Mouse (Mus musculus) kidney, adult 18-20 months (tissue): ENCODE results near the gene Naa16.
"Not testable (repeated sequence)": the region's sequence is repeated elsewhere in the genome, so short reads cannot be mapped to it uniquely, and the experiment has no call there.

Experiments used
- DNase-seq: peaks from one replicate; pipeline ENCODE4 v3.0.0; 2021

Gene Naa16

DNA sequence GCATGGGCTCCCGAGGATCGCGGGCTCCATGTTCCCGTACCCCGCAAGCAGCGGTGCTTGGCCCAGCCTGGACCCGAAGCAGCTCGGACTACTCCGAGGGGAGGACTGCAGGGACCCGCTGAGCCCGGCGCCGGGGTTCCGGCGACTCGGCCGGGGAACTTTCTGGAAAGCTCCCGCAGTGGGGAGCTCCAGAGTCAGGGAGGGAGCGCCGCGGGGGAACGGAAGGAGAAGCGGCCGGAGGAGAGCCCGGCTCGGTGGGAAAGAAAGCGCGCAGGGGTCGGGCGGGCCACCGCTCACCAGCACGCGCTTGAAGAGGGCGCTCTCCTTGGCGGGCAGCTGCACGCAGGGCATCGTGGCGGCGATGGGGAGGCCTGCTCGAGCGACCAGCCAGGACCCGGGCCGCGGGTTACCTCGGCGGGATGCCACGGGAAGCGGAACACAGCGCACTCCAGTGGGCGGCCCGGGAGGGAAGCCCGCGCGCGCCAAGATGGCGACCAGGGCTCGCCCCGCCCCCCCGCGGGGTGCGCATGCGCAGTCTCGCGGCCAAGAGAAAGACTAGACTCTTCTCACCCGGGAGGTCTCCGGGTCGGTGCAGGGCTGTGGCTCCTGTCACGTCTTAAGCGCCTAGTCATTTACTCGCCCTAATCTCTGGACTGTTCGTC is at the start of gene Naa16:
Gene Naa16, minus strand, starts transcription at position 514 of the 662 bp plus-strand sequence.
- peak; percentile 97 for DNase-seq

DNA sequence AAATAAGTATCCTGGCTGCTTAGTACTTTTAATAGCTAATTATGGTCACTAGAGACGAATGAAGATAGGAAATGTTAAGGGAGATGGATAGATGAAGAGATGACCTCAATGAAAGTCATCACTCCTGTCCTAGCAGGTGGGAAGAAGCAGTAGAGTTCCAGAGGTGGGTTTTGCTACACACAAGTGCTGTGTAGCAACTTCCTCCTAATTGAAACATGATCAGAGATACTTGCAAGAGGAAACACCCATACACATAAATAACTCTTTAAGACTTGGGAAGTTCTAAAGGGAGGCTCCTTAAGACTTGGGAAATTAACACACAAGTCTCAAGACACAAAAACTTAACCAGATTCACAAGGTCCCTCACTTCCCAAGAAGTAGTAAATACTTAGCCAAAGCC is 43.5 kb upstream of the Naa16 start:
- no peak for DNase-seq

DNA sequence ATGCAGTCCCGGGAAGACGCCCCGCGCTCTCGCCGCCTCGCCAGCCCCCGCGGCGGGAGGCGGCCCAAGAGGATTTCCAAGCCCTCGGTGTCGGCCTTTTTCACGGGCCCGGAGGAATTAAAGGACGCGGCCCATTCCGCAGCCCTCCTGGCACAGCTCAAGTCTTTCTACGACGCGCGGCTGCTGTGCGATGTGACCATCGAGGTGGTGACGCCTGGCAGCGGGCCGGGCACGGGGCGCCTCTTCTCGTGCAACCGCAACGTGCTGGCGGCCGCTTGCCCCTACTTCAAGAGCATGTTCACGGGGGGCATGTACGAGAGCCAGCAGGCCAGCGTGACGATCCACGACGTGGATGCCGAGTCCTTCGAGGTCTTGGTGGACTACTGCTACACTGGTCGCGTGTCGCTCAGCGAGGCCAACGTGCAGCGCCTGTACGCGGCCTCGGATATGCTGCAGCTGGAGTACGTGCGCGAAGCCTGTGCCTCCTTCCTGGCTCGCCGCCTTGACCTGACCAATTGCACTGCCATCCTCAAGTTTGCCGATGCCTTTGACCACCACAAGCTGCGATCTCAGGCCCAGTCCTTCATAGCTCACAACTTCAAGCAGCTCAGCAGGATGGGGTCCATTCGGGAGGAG is 36.3 kb upstream of the Naa16 start:
- not testable (repeated sequence) for DNase-seq

DNA sequence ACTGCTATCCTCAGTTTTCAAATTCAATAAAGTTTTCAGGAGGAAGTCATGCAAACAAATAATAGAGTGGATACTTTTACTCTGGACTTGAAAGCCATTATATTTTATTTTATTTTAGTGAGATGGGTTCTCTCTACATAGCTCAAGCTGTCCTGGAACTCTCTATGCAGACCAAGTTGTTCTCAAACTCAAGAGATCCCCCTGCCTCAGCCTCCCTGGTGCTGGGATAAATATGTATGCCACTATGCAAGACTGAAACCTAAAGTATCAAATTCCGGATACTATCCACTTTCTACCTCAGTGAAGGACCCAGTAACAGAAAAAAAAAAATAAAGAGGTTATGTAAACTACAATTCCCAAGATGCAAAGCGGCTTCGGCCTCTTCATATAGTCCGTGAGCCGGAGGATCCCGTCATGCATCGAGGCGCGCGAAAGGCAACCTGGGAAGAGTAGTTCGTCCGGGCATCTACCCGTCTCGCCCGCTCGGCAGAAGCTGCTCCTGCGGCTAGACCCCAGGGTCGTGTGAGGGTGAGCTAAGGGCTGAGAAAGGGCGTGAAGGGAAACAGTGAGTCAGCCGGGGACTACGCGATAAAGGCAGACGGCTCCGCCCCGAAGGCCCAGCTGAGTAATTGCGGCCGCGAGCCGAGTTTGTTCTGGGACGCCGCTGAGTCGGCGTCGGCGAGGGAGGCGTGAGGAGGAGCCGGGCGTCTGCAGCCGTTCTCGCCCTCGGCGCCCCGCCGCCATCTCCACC is 35.6 kb upstream of the Naa16 start, which contains the start of gene Kbtbd7:
Gene Kbtbd7, plus strand, starts transcription at position 533 of the 751 bp plus-strand sequence.
- DNase-seq = peak; percentile 93

DNA sequence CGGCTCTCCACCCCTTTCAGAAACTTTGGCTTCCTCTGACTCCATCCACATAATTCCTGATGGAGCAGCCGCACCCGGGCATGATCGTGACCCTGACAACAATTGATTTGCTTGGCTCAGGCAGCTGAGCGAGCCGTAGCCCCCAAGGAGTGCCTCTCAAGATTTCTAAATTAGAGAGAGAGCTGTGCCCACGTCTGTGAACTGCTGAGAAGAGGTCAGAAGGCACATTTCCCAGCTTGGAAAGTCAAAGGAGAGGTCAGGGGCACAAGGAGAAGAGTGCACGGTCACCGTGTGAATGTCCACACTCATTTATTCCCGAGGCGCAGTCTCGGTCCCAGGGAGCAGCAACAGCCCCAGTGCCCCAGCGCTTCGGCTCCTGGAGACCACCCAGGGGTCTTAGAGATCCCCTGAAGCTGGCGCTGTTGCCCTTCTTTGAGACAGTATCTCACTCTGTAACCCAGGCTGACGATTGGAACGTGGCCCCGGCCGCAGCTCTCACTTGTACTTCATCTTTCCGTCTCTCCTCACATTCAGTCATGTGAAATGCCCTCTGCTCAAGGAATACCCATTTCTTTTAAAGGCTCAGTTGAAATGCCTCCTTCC is 29.6 kb upstream of the Naa16 start:
- no peak for DNase-seq

DNA sequence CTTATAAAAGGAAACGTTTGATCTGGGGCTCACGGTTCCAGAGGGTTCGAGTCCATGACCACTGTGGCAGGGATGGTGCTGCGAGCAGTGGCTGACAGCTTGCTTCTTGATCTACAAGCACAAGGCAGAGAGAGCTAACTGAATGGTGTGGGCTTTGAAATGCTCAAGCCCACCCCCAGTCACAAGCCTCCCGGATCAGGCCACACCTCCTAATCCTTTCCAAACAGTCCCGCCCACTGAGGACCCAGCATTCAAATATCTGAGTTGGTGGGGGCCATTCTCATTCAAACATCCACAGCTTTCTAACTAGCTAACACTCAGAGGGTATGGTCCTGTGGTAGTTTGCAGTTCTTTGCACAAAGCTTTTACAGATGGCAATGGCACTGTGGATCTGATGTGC is 22.5 kb upstream of the Naa16 start:
- DNase-seq = no peak

DNA sequence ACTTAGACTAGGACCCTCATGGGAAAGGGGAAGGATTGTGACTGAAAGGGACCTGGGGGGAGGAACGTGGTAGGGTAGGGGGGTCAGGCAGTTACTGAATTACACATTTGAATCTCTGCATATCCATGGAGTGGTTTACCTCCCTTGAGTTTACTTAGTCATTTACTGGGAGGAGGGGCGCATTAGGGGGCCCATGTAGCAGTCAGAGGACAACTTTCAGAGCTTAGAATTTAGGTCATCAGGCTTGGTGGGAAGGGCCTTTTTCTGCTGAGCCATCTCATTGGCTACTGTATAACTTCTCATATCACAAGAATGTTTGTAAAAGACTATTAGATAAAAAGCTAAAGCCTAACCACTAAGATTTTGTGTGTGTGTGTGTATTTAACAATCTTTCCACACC is 20.1 kb upstream of the Naa16 start:
- no peak for DNase-seq

DNA sequence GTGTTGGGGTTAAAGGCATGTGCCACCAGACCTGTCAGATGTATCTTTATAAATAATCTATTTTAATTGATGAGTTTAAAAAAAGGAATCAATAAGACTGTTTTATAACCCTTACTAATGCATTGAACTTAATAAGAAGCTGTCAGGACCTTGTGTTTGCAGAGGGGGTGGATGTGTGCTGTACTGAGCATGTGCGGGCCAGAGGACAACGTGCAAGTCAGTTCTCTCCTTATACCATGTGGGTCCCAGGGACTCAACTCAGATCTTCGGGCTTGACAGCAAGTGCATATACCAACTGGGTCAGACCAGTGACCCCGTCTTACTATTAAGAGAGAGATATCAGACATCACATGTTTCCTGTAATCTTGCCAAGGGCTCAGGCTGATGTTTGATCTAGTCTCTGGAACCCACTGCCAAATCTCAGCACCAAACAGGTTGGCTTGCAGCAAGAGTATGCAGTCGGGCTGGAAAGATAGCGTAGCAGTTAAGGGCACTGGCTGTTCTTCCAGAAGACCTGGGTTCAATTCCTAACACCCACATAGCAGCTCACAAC is 18.8 kb upstream of the Naa16 start:
- no peak for DNase-seq

DNA sequence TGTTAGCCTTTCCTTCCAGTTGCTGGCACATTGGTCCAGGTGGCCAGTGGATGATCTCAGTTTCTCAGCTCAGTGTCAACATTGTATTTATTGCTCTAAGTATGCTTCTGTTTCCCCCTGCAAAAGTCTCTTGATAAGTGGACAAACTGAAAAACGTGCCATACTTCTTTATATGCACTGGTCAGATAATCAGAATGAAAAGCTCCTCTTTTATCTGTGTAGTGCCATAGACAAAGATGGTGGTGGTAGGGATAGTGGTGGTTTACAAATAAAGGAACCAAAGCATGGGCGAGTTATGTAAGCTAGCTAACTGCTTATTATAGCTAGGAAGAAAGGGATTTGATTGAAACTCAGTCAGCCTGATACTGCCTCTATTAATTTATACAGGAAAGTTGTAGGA is 17.1 kb upstream of the Naa16 start:
- DNase-seq = no peak

DNA sequence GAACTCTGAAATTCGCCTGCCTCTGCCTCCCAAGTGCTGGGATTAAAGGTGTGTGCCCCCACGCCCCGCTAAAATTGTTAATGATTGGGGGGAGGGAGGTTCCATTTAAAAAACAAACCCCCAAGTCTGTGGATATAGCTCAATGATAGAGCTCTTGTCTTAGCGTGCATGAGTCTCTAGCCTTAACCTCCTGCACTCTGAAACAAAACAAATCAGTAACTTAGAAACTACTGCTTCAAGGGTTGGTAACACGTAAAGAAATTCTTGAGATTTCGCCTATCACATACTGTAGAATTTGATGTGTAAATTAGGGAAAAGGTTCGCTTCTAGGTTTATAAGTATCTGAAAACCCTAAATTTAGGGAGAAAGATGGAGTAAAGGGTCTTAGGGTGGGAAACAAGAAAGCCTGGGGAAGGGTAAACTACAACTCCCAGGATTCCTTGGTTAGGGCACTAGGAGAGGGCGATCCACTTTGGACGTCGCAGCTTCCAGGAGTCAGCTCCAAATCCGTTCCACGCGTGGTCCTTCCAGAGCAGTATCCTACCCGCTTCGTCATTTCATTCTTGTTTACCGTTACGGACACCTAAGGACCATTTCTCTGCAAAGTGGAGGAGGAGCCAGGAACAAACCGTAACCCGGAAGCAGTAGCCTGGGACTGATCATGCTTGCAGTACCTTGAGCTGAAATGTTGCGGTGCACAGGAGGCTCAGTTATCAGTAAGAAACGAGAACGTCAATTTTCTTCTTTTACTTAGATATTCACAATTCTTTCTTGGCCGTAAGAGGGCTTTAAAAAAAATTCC is 6.9 kb upstream of the Naa16 start, which contains the start of gene Mtrf1:
Gene Mtrf1, plus strand, starts transcription at position 452 of the 802 bp plus-strand sequence.
- peak; percentile 75 for DNase-seq

DNA sequence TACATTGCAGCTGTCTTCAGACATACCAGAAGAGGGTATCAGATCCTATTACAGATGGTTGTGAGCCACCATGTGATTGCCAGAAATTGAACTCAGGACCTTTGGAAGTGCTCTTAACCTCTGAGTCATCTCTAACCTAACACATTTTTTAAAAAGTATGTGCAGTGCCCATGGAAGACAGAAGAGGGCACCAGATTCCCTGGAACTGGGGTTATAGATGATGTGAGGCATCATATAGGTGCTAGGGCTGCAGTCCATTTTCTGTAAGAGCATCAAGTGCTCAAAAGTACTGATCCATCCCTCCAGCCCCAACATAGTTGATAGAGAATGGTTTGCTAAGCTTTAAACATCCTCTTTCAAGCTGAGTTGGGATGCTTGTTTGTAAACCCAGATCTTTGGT is 4.0 kb upstream of the Naa16 start:
- peak; percentile 13 for DNase-seq

DNA sequence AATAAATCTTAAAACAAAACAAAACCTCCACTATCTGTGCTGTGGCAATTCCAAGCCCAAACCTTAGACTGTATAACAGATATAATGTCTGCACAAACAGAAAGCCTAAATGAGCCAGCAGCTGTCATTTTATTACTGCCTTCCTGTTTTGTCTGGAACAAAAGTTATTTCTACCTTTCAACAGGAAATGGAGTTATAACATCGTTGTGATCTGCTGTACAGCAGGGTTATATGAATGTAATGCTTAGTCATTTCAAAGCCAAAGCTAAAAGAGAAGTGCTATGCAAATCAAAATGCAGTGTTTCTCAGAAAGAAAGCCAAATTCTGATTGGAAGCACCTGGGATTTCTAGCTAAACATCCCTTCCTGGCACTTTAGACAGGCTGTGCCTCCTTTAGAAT is 2.7 kb upstream of the Naa16 start:
- DNase-seq = no peak

DNA sequence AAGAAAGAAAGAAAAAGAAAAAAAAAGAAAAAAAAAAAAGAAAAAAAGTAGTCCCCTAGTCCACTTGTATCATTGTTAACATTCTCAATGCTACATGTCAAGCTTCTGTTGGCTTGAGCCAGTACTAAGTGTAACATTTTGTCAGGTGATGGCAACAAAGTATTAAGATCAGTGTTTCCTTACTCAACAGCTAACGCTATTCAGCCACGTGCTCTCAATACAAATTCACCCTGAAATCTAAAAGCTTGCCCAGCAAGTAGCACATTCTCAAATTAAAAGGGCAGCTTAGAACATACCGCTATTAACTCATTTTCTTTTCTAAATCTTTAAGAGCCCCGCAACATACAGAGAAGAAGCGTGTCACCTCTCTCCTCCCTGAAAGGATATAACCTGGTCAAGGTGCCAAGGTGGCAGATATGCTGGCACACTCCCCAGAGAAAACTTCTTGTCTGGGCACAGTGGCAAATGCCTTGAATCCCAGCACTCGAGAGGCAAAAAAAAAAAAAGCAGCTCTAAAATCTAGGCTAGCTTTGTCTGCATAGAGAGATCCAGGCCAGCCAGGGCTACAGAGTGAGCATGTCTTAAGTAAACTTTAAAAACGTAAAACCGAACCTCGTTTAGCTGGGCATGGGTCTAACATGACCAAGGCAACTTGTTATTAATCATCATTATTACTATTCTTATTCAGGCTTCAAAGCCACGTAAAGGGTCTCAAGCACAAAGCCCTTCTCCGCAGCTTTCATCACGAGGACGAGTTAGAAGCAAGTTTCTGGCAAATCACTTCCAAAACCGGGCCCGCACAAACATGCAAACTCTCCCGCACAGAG is 927 bp downstream of the Naa16 start:
- DNase-seq = peak; percentile 38

DNA sequence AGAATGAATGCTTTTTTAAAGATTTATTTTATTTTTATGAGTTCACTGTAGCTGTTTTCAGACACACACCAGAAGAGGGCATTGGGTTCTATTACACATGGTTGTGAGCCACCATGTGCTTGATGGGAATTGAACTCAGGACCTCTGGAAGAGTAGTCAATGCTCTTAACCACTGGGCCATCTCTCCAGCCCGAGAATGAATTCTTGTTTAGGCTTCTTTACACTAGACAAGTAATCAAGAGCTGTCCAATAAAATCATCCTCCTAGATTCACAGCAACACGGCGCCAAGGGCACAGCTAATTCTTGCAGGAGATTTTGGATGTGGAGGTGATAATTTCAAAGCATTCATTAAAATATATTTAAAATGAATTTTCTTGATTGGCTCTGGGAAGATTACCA is 2.3 kb downstream of the Naa16 start:
- DNase-seq = no peak

DNA sequence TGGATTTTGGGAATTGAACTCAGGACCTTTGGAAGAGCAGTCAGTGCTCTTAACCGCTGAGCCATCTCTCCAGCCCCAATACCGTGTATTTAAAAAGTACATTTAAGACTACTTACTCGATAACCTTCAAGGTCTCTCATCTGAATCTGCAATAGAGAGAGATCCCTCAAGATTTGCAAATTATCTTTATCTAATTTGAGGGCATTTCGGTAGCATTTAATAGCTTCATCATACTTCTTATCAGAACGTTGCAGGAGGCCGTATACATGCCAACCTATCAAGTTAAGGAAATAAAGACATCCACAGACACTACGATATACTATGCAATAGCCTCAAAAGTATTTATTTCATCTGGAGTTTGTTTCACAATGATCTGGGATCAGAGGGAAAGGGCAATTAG is 7.5 kb downstream of the Naa16 start:
- DNase-seq = no peak

DNA sequence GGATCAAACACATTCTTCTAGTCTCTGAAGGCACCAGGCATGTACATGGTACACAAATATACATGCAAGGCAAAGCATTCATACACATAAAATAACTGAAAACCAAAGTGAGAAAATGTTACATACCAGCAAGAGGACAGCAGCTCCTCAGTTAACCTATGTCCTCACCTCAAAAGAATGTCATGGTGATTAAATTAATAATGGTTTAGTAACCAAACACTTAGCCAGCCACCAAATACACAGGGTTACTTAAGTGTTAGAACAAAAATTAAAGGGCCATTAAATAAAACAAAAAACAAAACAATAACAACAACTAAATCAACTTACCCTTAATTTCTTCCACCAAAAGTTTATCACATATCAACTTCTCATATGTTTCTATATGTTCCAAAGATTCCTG is 13.5 kb downstream of the Naa16 start:
- DNase-seq = no peak

DNA sequence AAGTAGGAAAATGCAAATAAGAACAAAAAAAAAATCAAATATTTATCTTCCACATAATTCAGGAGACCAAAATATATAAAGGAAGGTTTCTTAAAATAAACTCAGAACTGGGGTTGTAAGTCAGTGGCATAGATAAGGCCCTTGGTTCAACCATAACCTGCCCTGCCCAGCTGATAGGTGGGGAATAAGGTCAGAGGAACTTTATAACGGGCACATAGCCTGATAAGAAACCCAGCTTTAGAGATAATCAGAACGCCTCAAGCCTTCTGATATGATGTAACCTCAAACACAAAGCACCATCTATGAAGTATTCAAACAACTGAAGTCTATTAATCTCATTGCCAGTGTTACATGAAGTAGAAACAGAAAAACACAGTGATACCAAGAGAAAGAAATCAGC is 32.5 kb downstream of the Naa16 start:
- DNase-seq = no peak

DNA sequence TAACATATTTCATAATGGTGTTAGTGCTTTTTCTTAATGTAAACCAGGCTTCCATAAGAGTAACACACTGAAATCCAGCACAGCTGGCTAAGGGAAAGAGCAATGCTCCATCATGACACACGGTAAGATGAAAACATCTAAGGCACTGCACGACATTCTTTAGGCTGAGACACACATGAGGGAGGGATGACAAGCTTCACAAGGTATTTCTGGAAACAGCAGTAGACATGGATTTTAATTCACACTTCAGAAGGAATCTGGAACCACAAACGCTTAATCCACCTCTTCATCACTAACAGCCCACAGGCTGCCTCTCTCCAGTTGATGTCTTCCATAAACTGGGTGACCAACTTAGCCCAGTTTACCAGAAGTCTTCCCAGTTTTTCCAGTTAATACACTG is 44.2 kb downstream of the Naa16 start:
- DNase-seq = no peak

DNA sequence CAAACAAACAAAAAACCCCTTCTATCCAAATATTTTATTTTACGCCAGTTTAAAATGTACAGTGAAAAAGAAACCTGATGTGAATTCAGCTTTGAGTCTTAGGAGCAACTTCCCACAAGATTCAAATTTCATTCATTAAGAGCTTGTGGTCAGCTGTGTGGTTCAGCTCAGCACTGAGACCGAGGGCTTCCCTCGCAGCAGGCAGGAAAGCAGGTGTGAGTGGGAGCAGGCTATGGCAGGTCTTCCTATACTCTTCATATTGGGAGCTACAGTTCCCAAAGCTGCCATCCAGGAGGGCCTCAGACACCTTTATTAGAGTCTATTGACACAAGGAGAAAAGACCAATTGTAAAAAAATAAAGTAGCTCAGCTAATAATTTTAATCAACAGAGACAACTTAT is 55.0 kb downstream of the Naa16 start:
- DNase-seq = no peak

DNA sequence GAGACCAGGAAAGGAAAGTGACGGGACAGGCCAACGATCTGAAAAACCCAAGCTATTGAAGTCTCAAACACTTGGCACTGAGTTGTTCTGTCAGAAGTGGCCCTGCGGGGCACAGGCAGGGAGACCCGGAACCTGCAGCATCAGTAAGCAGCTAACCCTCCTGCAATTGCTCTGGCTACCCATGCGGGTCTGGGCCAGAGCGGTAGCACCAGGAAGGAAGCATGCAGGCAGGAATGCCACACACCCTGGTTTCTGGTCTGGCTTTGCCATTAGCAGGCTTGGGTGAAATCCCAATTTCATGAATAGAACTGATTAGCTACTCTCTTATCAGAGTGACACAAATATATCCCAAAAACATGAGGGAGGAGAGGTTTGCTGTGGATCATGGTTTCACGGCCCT is 58.6 kb downstream of the Naa16 start:
- no peak for DNase-seq

DNA sequence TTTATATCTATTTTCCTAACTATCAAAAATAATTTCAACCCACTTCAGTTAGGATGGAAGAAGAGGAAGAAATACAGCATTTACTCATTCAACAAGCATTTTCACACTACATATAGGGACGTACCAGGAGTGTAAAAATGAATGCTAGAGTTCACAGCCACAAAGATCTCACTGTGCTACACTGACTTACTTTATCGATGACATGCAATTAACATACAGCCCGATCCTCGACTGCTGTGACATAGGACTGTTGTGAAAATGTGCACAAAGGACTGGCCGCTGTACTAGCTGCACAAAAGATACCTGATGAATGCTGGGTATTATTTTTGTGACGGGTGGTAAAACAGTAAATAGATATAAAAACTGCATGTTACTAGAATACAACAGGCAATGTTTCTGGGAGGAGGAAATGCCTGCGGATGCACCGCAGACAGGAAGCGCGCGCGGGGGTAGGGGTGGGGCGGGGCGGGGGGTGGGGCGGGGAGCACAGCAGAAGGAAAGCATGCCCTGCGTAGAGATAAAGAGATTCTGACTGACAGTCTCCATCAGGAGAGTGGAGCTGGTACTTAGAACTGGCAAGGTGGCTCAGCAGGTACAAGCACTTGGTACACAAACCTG is 59.5 kb downstream of the Naa16 start:
- DNase-seq = no peak
